ENCODE assay signal across 1 mouse cellular context in the genomic region with DNA sequence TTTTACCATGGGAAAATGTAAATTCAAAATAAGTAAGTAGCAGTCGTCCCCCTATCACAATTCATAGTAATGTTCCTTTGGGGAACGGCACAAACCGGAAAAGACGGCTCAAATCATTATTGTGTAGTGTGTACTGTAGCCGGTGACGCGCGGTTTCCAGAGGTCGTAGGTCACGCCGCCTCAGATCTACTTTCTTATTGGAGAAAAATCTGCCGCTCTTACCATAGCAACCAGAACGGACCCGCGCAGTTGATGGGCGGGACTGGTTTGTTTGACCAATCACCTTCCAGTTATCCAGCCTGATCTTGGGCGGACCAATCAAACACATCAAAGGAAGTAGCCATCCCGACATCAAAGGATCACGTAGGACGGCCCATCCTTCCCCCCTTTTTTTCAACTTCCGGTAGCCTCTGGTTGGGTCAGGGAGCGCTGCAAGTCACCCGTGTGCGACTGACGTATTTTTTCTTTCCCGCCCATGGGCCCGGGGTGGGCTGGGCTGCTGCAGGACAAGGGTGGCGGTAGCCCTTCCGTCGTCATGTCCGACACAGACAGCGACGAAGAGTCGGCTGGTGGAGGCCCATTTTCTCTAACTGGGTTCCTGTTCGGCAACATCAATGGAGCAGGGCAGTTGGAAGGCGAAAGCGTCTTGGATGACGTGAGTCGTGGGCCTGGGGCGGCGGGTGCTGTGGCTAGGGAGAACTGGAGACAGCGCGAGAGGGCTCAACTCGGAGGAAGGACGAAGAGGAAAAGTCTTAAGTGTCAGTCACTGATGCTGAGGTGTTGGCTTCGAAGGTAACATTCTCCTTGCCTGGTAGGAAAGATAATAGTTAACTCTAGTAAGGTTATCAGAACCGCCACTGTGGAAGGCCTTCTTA.
TF ChIP-seq lines count a peak whose summit lies in the region.

TSS of gene Taf1 (plus strand) at position 388 of the 875 bp plus-strand sequence.

TF ChIP-seq in CH12.LX, 34 proteins besides CTCF, POLR2A, EP300 and RAD21 (continued from another document):
- no peak for TF ChIP-seq KAT2A (IDR thresholded peaks at IDR 0.05; ENCODE audit: insufficient replicate concordance, low read length)
- TF ChIP-seq MAFK (IDR thresholded peaks at IDR 0.05; ENCODE audit: insufficient replicate concordance, low read length): no peak
- no peak for TF ChIP-seq IRF4 (IDR thresholded peaks at IDR 0.05; ENCODE audit: low read depth, low read length)
- no peak for TF ChIP-seq MAZ (IDR thresholded peaks at IDR 0.05; ENCODE audit: low read depth, low read length)
- peak; percentile 43; the same call in 1 of the 2 replicates for TF ChIP-seq E2F4 (IDR thresholded peaks at IDR 0.05; ENCODE audit: insufficient replicate concordance, low read depth, low read length)
- TF ChIP-seq ELF1 (IDR thresholded peaks at IDR 0.05; ENCODE audit: low read depth, low read length): peak; percentile 72
- no peak for TF ChIP-seq JUND (conservative IDR thresholded peaks at IDR 0.05; ENCODE audit: low read depth, low read length)
- no peak for TF ChIP-seq PAX5 (IDR thresholded peaks at IDR 0.05; ENCODE audit: low read length)
- no peak for TF ChIP-seq MAX (IDR thresholded peaks at IDR 0.05; ENCODE audit: low read length)
- no peak for TF ChIP-seq ZMIZ1 (IDR thresholded peaks at IDR 0.05; ENCODE audit: low read depth, low read length)
- TF ChIP-seq JUN (IDR thresholded peaks at IDR 0.05; ENCODE audit: insufficient read depth, low read depth, low read length): no peak
- peak; percentile 74 for TF ChIP-seq HCFC1 (IDR thresholded peaks at IDR 0.05; ENCODE audit: low read depth, low read length)
- TF ChIP-seq BHLHE40 (IDR thresholded peaks at IDR 0.05; ENCODE audit: low read depth, low read length): 0 out of 2 replicates have a peak, but pooled peaks have one; percentile 14
- TF ChIP-seq GABPA (IDR thresholded peaks at IDR 0.05; ENCODE audit: insufficient replicate concordance, low read depth, low read length): no peak
- no peak for TF ChIP-seq UBTF (IDR thresholded peaks at IDR 0.05; ENCODE audit: low read depth, low read length)
- TF ChIP-seq MEF2A (IDR thresholded peaks at IDR 0.05; ENCODE audit: borderline replicate concordance, low read depth, low read length): no peak
- TF ChIP-seq ZKSCAN1 (IDR thresholded peaks at IDR 0.05; ENCODE audit: borderline replicate concordance, low read depth, low read length): no peak
- no peak for TF ChIP-seq TCF12 (IDR thresholded peaks at IDR 0.05; ENCODE audit: low read depth, low read length)
- no peak for TF ChIP-seq SIN3A (IDR thresholded peaks at IDR 0.05; ENCODE audit: low read length)
- TF ChIP-seq TBP (conservative IDR thresholded peaks at IDR 0.05; ENCODE audit: low read depth, low read length): peak; percentile 53; the same call in 1 of the 2 replicates
- no peak for TF ChIP-seq ZC3H11A (IDR thresholded peaks at IDR 0.05; ENCODE audit: low read depth, low read length)
- TF ChIP-seq SMC3 (IDR thresholded peaks at IDR 0.05; ENCODE audit: low read depth, low read length): no peak
